Mouse (Mus musculus) fibroblast of lung, adult 2 months (primary cell): Measurements from ENCODE around the gene Mast4.
A peak's percentile ranks its signal among the peaks of the same experiment; 100 is the strongest.

ENCODE experiments used
- DNase-seq: peaks from one replicate; pipeline ENCODE4 v3.0.0-alpha.2; 2011; ENCODE audit warnings: low read depth

Gene Mast4

GRCm38 (mm10) chr13:103238034-103238705 lies 96.1 kb downstream of the Mast4 start:
- DNase-seq: no peak

GRCm38 (mm10) chr13:103232171-103232570 lies 102.1 kb downstream of the Mast4 start:
- DNase-seq: no peak

GRCm38 (mm10) chr13:103229069-103229468 lies 105.2 kb downstream of the Mast4 start:
- no peak for DNase-seq

GRCm38 (mm10) chr13:103225895-103226815 lies 108.1 kb downstream of the Mast4 start:
- DNase-seq: no peak

- DNase-seq: peak; percentile 28
These were observed 108.9 kb downstream of the Mast4 start for GRCm38 (mm10) chr13:103225217-103225894.

GRCm38 (mm10) chr13:103220479-103221064 lies 113.7 kb downstream of the Mast4 start:
- DNase-seq: no peak

- DNase-seq: peak; percentile 62
These were observed 114.3 kb downstream of the Mast4 start for GRCm38 (mm10) chr13:103219999-103220398.

- no peak for DNase-seq
These were observed 116.8 kb downstream of the Mast4 start for GRCm38 (mm10) chr13:103217486-103217885.

GRCm38 (mm10) chr13:103214506-103214905 lies 119.8 kb downstream of the Mast4 start:
- no peak for DNase-seq

- peak; percentile 41 for DNase-seq
These were observed 122.3 kb downstream of the Mast4 start for GRCm38 (mm10) chr13:103211953-103212352.

GRCm38 (mm10) chr13:103211501-103211941 lies 122.8 kb downstream of the Mast4 start:
- peak; percentile 67 for DNase-seq

GRCm38 (mm10) chr13:103210746-103211145 lies 123.6 kb downstream of the Mast4 start:
- DNase-seq: no peak

GRCm38 (mm10) chr13:103207199-103207598 lies 127.1 kb downstream of the Mast4 start:
- no peak for DNase-seq

- no peak for DNase-seq
These were observed 127.7 kb downstream of the Mast4 start for GRCm38 (mm10) chr13:103206644-103207043.

- no peak for DNase-seq
These were observed 129.1 kb downstream of the Mast4 start for GRCm38 (mm10) chr13:103205191-103205590.

- no peak for DNase-seq
These were observed 130.9 kb downstream of the Mast4 start for GRCm38 (mm10) chr13:103203376-103203895.

- DNase-seq: no peak
These were observed 133.1 kb downstream of the Mast4 start for GRCm38 (mm10) chr13:103201016-103201760.

GRCm38 (mm10) chr13:103199823-103200660 lies 134.3 kb downstream of the Mast4 start:
- DNase-seq: no peak

GRCm38 (mm10) chr13:103198210-103198940 lies 135.9 kb downstream of the Mast4 start:
- DNase-seq: no peak
